Mouse (Mus musculus): Measurements from ENCODE around the gene Gm21969.
A peak's percentile ranks its signal among the peaks of the same experiment; 100 is the strongest.

Gm21969 gene

DNA sequence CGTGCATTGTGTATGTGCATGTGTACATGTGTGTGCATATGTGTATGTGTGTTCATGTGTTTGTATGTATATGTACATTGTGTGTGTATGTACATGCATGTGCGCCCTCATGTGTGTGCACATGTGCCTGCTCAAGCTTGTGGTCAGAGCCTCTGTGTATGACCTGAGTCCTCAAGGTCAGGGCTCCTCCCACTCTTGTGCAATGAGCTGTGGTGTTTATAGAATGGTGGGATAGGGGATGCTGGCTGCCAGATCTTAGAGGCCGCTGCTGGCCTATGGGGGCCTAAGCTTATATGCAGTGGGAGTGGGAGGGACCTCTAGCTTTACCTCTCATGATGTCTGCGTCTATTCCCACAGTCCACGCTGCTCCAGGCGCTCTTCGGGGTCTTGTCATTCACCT is 17.3 kb upstream of the Gm21969 start:
- DNase-seq (ENCODE audit: low spot score in 2 of 2) = no peak

DNA sequence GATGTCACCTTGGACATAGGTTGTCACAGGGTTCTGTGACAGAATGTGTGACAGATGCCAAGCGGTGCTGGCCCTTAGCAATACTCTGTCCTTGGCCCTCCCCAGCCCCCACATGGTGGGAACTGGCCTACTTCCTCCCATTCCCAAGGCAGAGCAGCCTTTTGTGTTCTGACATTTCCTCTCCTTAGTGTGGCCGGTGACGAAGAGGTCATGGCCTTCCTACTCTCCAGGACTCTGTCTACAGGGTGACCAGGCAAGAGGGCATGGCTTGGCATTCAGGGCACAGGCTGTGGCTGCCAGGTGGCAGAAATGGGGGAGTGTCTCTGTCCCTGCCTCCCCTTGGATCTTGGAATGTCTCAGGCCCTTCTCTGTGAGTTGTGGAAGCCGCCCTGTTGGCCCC is 15.6 kb upstream of the Gm21969 start:
- DNase-seq (ENCODE audit: low spot score in 2 of 2) = no peak

- DNase-seq (ENCODE audit: low spot score in 2 of 2) = no peak
Observed at GRCm38 (mm10) chr4:139587773-139588172, 15.2 kb upstream of the Gm21969 start.

GRCm38 (mm10) chr4:139589351-139590027 is 13.5 kb upstream of the Gm21969 start:
- no peak for DNase-seq (ENCODE audit: low spot score in 2 of 2)

- no peak for DNase-seq (ENCODE audit: low spot score in 2 of 2)
Observed at GRCm38 (mm10) chr4:139590446-139590845, 12.5 kb upstream of the Gm21969 start.

- no peak for DNase-seq (ENCODE audit: low spot score in 2 of 2)
Observed at GRCm38 (mm10) chr4:139592895-139593294, 10.1 kb upstream of the Gm21969 start.

DNA sequence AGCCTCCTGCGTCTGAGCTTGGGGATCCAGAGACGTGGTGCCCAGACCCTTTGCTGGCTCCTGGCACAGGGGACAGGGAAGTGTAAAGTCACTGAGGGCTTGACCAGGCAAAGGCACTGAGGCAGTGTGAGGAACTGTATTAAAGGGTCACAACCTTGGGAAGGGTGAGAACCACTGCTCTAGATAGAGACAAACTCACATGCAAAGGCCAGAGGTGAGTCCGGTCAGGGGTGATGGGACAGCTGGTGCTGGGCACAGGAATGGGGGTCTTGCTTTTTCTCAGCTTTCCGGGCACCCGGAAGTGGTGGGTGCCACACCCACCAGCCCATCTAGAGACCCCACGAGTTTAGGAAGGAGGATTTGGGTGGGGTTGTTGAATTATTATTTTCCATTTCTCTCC is 9.6 kb upstream of the Gm21969 start:
- DNase-seq (ENCODE audit: low spot score in 2 of 2) = no peak

GRCm38 (mm10) chr4:139594062-139594461 is 8.9 kb upstream of the Gm21969 start:
- DNase-seq (ENCODE audit: low spot score in 2 of 2) = no peak

DNA sequence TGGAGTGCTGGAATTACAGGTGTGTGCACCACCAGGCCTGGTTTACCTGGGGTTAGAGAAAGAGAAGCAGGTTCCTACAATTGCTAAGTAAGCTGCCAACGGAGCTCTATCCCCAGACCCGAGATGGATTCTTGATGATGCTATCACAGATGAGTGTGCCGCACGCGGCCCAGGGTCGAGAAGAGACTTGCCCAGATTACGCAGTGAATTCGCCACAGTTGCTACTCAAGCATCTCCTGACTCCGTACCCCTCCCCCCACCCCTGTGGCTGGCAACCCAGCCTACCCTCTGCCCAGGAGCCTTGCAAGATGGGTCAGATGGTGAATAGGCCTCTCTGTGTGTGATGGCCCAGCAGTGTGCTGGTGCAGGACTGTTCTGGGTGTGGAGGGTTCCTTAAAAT is 6.3 kb upstream of the Gm21969 start:
- no peak for DNase-seq (ENCODE audit: low spot score in 2 of 2)

GRCm38 (mm10) chr4:139597286-139598284 is 5.4 kb upstream of the Gm21969 start:
- DNase-seq (ENCODE audit: low spot score in 2 of 2) = no peak

- no peak for DNase-seq (ENCODE audit: low spot score in 2 of 2)
Observed at GRCm38 (mm10) chr4:139598356-139598755, 4.6 kb upstream of the Gm21969 start.

DNA sequence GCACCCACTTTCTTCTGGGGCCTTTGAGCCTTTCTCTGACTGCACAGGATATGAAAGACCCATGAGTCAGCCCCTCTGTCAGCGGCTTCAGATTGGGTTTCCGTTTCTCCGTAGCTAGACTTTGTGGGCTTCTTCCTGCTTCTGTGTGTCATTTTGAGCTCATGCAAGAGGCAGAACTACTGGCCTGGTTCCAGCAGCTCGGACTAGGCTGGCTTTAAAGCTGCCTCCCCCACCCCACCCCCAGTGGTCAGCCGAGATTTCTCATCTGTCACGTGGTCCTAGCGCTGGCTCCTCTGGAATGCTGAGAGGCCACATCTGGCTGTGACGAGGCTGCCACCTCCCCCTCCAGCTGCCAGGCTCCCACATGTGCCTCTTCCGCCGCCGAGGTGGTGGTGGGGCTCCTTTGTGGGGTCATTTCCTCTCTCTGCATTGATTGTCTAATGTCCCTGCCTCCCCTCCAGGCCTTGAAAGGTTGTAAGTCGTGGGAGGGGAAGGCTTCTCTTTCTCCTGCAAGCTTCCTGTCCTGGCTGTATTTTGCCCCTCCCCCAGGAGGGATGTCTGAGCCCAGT is 4.0 kb upstream of the Gm21969 start:
- peak; percentile 66 to 72 for DNase-seq (ENCODE audit: low spot score in 2 of 2)

GRCm38 (mm10) chr4:139601519-139602356 is 1.2 kb upstream of the Gm21969 start:
- no peak for DNase-seq (ENCODE audit: low spot score in 2 of 2)

DNA sequence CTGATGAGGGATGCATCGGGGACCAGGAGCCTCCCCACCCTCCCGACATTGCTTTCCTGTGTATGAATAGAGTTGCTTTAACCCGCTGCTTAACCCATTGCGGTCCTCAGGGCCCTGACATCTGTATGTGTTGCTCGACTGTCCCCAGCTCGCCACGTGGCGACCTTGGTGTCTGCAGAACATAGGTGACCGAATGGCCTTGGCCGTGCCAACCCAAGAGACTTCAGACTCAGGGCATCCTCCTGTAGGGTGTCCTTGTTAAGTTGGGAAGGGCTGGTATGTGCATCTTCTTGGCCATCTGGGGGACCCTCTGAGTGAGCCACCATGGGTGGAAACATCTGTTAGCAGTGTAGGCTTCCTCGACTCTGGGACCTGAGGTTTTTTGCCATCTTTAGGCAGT is 2.2 kb downstream of the Gm21969 start:
- DNase-seq (ENCODE audit: low spot score in 2 of 2) = no peak

- DNase-seq (ENCODE audit: low spot score in 2 of 2) = no peak
Observed at GRCm38 (mm10) chr4:139606732-139607131, 3.7 kb downstream of the Gm21969 start.

GRCm38 (mm10) chr4:139608975-139609374 is 6.0 kb downstream of the Gm21969 start:
- DNase-seq (ENCODE audit: low spot score in 2 of 2) = no peak

GRCm38 (mm10) chr4:139610954-139611353 is 8.0 kb downstream of the Gm21969 start:
- DNase-seq (ENCODE audit: low spot score in 2 of 2) = no peak

- peak; percentile 53 to 78 for DNase-seq (ENCODE audit: low spot score in 2 of 2)
Observed at GRCm38 (mm10) chr4:139611542-139611953, 8.6 kb downstream of the Gm21969 start.

GRCm38 (mm10) chr4:139614524-139615260 is 11.7 kb downstream of the Gm21969 start:
- no peak for DNase-seq (ENCODE audit: low spot score in 2 of 2)

DNA sequence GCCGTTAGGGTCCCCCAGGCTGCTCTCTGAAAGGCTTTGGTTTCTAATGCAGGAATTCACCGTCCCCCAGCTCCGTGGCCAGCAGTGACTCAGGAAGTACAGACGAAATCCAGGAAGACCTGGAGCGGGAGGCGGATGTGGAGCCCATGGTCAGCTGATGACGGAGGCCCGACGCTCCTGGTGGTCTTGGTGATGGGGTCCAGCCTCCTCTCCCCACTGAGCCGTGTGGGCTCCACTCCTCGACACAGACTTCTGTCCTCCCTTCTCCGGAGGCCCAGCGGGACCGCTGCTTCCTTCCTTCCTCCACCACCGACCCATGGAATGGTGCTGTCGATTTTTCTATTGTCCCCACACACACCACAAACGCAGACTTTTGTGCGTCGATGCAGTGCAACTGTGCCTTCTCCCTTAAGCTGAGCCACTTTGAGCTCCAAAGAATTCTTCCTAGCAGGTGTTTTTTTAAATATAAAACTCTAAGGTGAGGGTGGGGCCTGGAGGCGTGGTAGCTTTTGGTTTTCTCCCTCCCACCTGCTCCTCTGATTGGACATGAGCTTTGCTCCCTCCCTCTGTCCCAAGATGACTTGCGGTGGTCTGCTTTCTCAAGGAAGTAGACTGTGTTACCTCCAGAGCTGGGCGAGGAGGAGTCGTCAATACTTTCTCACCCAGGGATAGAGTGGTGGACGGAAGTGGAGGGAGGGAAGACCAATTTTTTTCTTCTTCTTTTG is 13.5 kb downstream of the Gm21969 start:
- DNase-seq (ENCODE audit: low spot score in 2 of 2) = peak; percentile 74 to 76
